Mouse (Mus musculus): ENCODE measurements around the gene Cnot10. TPM values are rescaled to one million over a fixed set of nuclear protein-coding genes. Genes with fewer than 3 reads are reported as not detected.

Gene Cnot10
- polyA plus RNA-seq, 1 experiment from 2014 or later, result 54.0 TPM

- no peak for ATAC-seq
- Histone ChIP-seq H3K27ac (ENCODE audit: low read length) (peak overlapping the region; percentile 85), H3K9me3 (replicated peaks; ENCODE audit: control insufficient read depth, low read length, poor library complexity, severe bottlenecking) (no peaks in the 10 kb centered on the region), H3K36me3 (ENCODE audit: control insufficient read depth, insufficient read depth, low read length) (no peaks in the 10 kb centered on the region), H3K4me1 (ENCODE audit: control insufficient read depth, insufficient read depth, low read length) (peaks cover 9% of the 10 kb centered on the region), H3K4me3 (ENCODE audit: low read depth, low read length) (peak overlapping the region; percentile 35; the same call in 1 of the 2 replicates), H3K4me2 (ENCODE audit: low read length) (peak overlapping the region; percentile 63), H3K9ac (ENCODE audit: low read depth, low read length) (peak overlapping the region; percentile 59), H3K27me3 (ENCODE audit: control insufficient read depth, insufficient read depth, low read depth, low read length) (no peaks in the 10 kb centered on the region)
- WGBS, result 57% methylated on average over 2 of the region's 2 CpGs
Observed at GRCm38 (mm10) chr9:114673626-114674025, 33.6 kb upstream of the Cnot10 start.

GRCm38 (mm10) chr9:114672703-114673561 is 32.9 kb upstream of the Cnot10 start:
- no peaks in the 10 kb centered on the region for H3K36me3 ChIP-seq (ENCODE audit: control insufficient read depth, insufficient read depth, low read length)
- peak overlapping the region; percentile 85 for H3K27ac ChIP-seq (ENCODE audit: low read length)
- peak overlapping the region; percentile 59 for H3K9ac ChIP-seq (ENCODE audit: low read depth, low read length)
- peaks cover 9% of the 10 kb centered on the region for H3K4me1 ChIP-seq (ENCODE audit: control insufficient read depth, insufficient read depth, low read length)
- H3K27me3 ChIP-seq (ENCODE audit: control insufficient read depth, insufficient read depth, low read depth, low read length), result no peaks in the 10 kb centered on the region
- ATAC-seq, result peak; percentile 76
- no peaks in the 10 kb centered on the region for H3K9me3 ChIP-seq (replicated peaks; ENCODE audit: control insufficient read depth, low read length, poor library complexity, severe bottlenecking)
- H3K4me2 ChIP-seq (ENCODE audit: low read length), result peak overlapping the region; percentile 63
- H3K4me3 ChIP-seq (ENCODE audit: low read depth, low read length), result peak overlapping the region; percentile 35
- 2% methylated on average over 24 of the region's 24 CpGs for WGBS

- Histone ChIP-seq H3K4me2 (ENCODE audit: low read length) (no peak overlapping the region), H3K4me1 (ENCODE audit: control insufficient read depth, insufficient read depth, low read length) (peaks cover 9% of the 10 kb centered on the region), H3K27ac (ENCODE audit: low read length) (no peak overlapping the region), H3K9ac (ENCODE audit: low read depth, low read length) (no peak overlapping the region), H3K4me3 (ENCODE audit: low read depth, low read length) (no peak overlapping the region), H3K27me3 (ENCODE audit: control insufficient read depth, insufficient read depth, low read depth, low read length) (no peaks in the 10 kb centered on the region), H3K9me3 (replicated peaks; ENCODE audit: control insufficient read depth, low read length, poor library complexity, severe bottlenecking) (no peaks in the 10 kb centered on the region), H3K36me3 (ENCODE audit: control insufficient read depth, insufficient read depth, low read length) (no peaks in the 10 kb centered on the region)
- ATAC-seq, result no peak
- 31% methylated on average over 1 of the region's 1 CpGs for WGBS
Observed at GRCm38 (mm10) chr9:114671946-114672345, 32.0 kb upstream of the Cnot10 start.

- no peaks in the 10 kb centered on the region for H3K36me3 ChIP-seq (ENCODE audit: control insufficient read depth, insufficient read depth, low read length)
- peaks cover 9% of the 10 kb centered on the region for H3K4me1 ChIP-seq (ENCODE audit: control insufficient read depth, insufficient read depth, low read length)
- H3K9me3 ChIP-seq (replicated peaks; ENCODE audit: control insufficient read depth, low read length, poor library complexity, severe bottlenecking), result no peaks in the 10 kb centered on the region
- ATAC-seq, result no peak
- no peak overlapping the region for H3K9ac ChIP-seq (ENCODE audit: low read depth, low read length)
- H3K27me3 ChIP-seq (ENCODE audit: control insufficient read depth, insufficient read depth, low read depth, low read length), result no peaks in the 10 kb centered on the region
- H3K27ac ChIP-seq (ENCODE audit: low read length), result no peak overlapping the region
- no peak overlapping the region for H3K4me3 ChIP-seq (ENCODE audit: low read depth, low read length)
- H3K4me2 ChIP-seq (ENCODE audit: low read length), result no peak overlapping the region
- WGBS, result 84% methylated on average over 4 of the region's 5 CpGs
Observed at GRCm38 (mm10) chr9:114669011-114669410, 29.0 kb upstream of the Cnot10 start.

- 88% methylated on average over 4 of the region's 4 CpGs for WGBS
- no peaks in the 10 kb centered on the region for H3K4me1 ChIP-seq (ENCODE audit: control insufficient read depth, insufficient read depth, low read length)
- H3K9me3 ChIP-seq (replicated peaks; ENCODE audit: control insufficient read depth, low read length, poor library complexity, severe bottlenecking), result no peaks in the 10 kb centered on the region
- H3K4me3 ChIP-seq (ENCODE audit: low read depth, low read length), result no peak overlapping the region
- no peaks in the 10 kb centered on the region for H3K36me3 ChIP-seq (ENCODE audit: control insufficient read depth, insufficient read depth, low read length)
- no peak overlapping the region for H3K9ac ChIP-seq (ENCODE audit: low read depth, low read length)
- ATAC-seq, result no peak
- no peak overlapping the region for H3K4me2 ChIP-seq (ENCODE audit: low read length)
- H3K27me3 ChIP-seq (ENCODE audit: control insufficient read depth, insufficient read depth, low read depth, low read length), result no peaks in the 10 kb centered on the region
- no peak overlapping the region for H3K27ac ChIP-seq (ENCODE audit: low read length)
Observed at GRCm38 (mm10) chr9:114668047-114668446, 28.1 kb upstream of the Cnot10 start.

- no peak overlapping the region for H3K27ac ChIP-seq (ENCODE audit: low read length)
- no peak overlapping the region for H3K9ac ChIP-seq (ENCODE audit: low read depth, low read length)
- ATAC-seq, result no peak
- H3K4me1 ChIP-seq (ENCODE audit: control insufficient read depth, insufficient read depth, low read length), result peaks cover 3% of the 10 kb centered on the region; the same call in 1 of the 2 replicates
- H3K4me3 ChIP-seq (ENCODE audit: low read depth, low read length), result no peak overlapping the region
- 87% methylated on average over 10 of the region's 10 CpGs for WGBS
- H3K27me3 ChIP-seq (ENCODE audit: control insufficient read depth, insufficient read depth, low read depth, low read length), result no peaks in the 10 kb centered on the region
- H3K36me3 ChIP-seq (ENCODE audit: control insufficient read depth, insufficient read depth, low read length), result no peaks in the 10 kb centered on the region
- H3K4me2 ChIP-seq (ENCODE audit: low read length), result no peak overlapping the region
- no peaks in the 10 kb centered on the region for H3K9me3 ChIP-seq (replicated peaks; ENCODE audit: control insufficient read depth, low read length, poor library complexity, severe bottlenecking)
Observed at GRCm38 (mm10) chr9:114666858-114667257, 26.9 kb upstream of the Cnot10 start.

GRCm38 (mm10) chr9:114663782-114664181 is 23.8 kb upstream of the Cnot10 start:
- WGBS, result 85% methylated on average over 11 of the region's 11 CpGs

GRCm38 (mm10) chr9:114661991-114662390 is 22.0 kb upstream of the Cnot10 start:
- Histone ChIP-seq H3K4me1 (ENCODE audit: control insufficient read depth, insufficient read depth, low read length) (peaks cover 16% of the 10 kb centered on the region), H3K4me3 (ENCODE audit: low read depth, low read length) (no peak overlapping the region), H3K4me2 (ENCODE audit: low read length) (no peak overlapping the region), H3K9me3 (replicated peaks; ENCODE audit: control insufficient read depth, low read length, poor library complexity, severe bottlenecking) (no peaks in the 10 kb centered on the region), H3K27ac (ENCODE audit: low read length) (0 out of 2 replicates have a peak overlapping the region, but pooled peaks have one; percentile 2), H3K9ac (ENCODE audit: low read depth, low read length) (no peak overlapping the region), H3K27me3 (ENCODE audit: control insufficient read depth, insufficient read depth, low read depth, low read length) (no peaks in the 10 kb centered on the region), H3K36me3 (ENCODE audit: control insufficient read depth, insufficient read depth, low read length) (no peaks in the 10 kb centered on the region)
- no peak for ATAC-seq
- WGBS, result 26% methylated on average over 7 of the region's 7 CpGs

More at GRCm38 (mm10) chr9:114663782-114664181, 23.8 kb upstream of the Cnot10 start:
- H3K36me3 ChIP-seq (ENCODE audit: control insufficient read depth, insufficient read depth, low read length), result no peaks in the 10 kb centered on the region
- H3K9me3 ChIP-seq (replicated peaks; ENCODE audit: control insufficient read depth, low read length, poor library complexity, severe bottlenecking), result no peaks in the 10 kb centered on the region
- ATAC-seq, result no peak
- no peaks in the 10 kb centered on the region for H3K27me3 ChIP-seq (ENCODE audit: control insufficient read depth, insufficient read depth, low read depth, low read length)
- peaks cover 16% of the 10 kb centered on the region for H3K4me1 ChIP-seq (ENCODE audit: control insufficient read depth, insufficient read depth, low read length)
- H3K4me3 ChIP-seq (ENCODE audit: low read depth, low read length), result no peak overlapping the region
- no peak overlapping the region for H3K4me2 ChIP-seq (ENCODE audit: low read length)
- H3K9ac ChIP-seq (ENCODE audit: low read depth, low read length), result no peak overlapping the region
- no peak overlapping the region for H3K27ac ChIP-seq (ENCODE audit: low read length)

GRCm38 (mm10) chr9:114660983-114661382 is 21.0 kb upstream of the Cnot10 start:
- Histone ChIP-seq H3K4me1 (ENCODE audit: control insufficient read depth, insufficient read depth, low read length) (peaks cover 16% of the 10 kb centered on the region), H3K4me3 (ENCODE audit: low read depth, low read length) (no peak overlapping the region), H3K9ac (ENCODE audit: low read depth, low read length) (no peak overlapping the region), H3K27ac (ENCODE audit: low read length) (peak overlapping the region; percentile 83), H3K4me2 (ENCODE audit: low read length) (0 out of 2 replicates have a peak overlapping the region, but pooled peaks have one; percentile 27), H3K27me3 (ENCODE audit: control insufficient read depth, insufficient read depth, low read depth, low read length) (no peaks in the 10 kb centered on the region), H3K36me3 (ENCODE audit: control insufficient read depth, insufficient read depth, low read length) (no peaks in the 10 kb centered on the region), H3K9me3 (replicated peaks; ENCODE audit: control insufficient read depth, low read length, poor library complexity, severe bottlenecking) (no peaks in the 10 kb centered on the region)
- ATAC-seq, result peak; percentile 60
- 56% methylated on average over 6 of the region's 6 CpGs for WGBS

Data from midbrain, embryonic 16.5 days (tissue).